Mouse (Mus musculus) MN1 (cell line): ENCODE data around the gene Emx2.

Source experiments
- DNase-seq: peaks from one replicate; pipeline ENCODE4 v3.0.0-alpha.2; 2016; ENCODE audit warnings: low spot score

Emx2 gene

GRCm38 (mm10) chr19:59457951-59458742 lies at the start of gene Emx2:
Gene Emx2, plus strand, starts transcription at chr19:59458372.
- DNase-seq = no peak

- no peak for DNase-seq
These were observed 44.0 kb upstream of the Emx2 start for GRCm38 (mm10) chr19:59414128-59414527.

- DNase-seq = peak; percentile 78
These were observed 40.1 kb upstream of the Emx2 start for GRCm38 (mm10) chr19:59418024-59418423.

GRCm38 (mm10) chr19:59418671-59419070 lies 39.5 kb upstream of the Emx2 start:
- no peak for DNase-seq

GRCm38 (mm10) chr19:59422393-59422792 lies 35.8 kb upstream of the Emx2 start:
- DNase-seq = no peak

GRCm38 (mm10) chr19:59423685-59424084 lies 34.5 kb upstream of the Emx2 start:
- DNase-seq = no peak

- DNase-seq = no peak
These were observed 33.2 kb upstream of the Emx2 start for GRCm38 (mm10) chr19:59424975-59425374.

- no peak for DNase-seq
These were observed 25.9 kb upstream of the Emx2 start for GRCm38 (mm10) chr19:59432286-59432685.

GRCm38 (mm10) chr19:59450561-59451135 lies 7.5 kb upstream of the Emx2 start:
- no peak for DNase-seq

GRCm38 (mm10) chr19:59451441-59451951 lies 6.7 kb upstream of the Emx2 start:
- no peak for DNase-seq

- no peak for DNase-seq
These were observed 5.9 kb upstream of the Emx2 start for GRCm38 (mm10) chr19:59452321-59452720.

- no peak for DNase-seq
These were observed 4.6 kb upstream of the Emx2 start for GRCm38 (mm10) chr19:59453591-59453990.

- DNase-seq = peak; percentile 74
These were observed 4.0 kb upstream of the Emx2 start for GRCm38 (mm10) chr19:59454196-59454595.

- DNase-seq = no peak
These were observed 2.5 kb upstream of the Emx2 start for GRCm38 (mm10) chr19:59455671-59456070.

GRCm38 (mm10) chr19:59457011-59457945 lies 894 bp upstream of the Emx2 start:
- DNase-seq = no peak

- no peak for DNase-seq
These were observed 567 bp downstream of the Emx2 start for GRCm38 (mm10) chr19:59458743-59459135.

- DNase-seq = no peak
These were observed 1.1 kb downstream of the Emx2 start for GRCm38 (mm10) chr19:59459158-59459781.

- no peak for DNase-seq
These were observed 1.7 kb downstream of the Emx2 start for GRCm38 (mm10) chr19:59459811-59460241.

- DNase-seq = no peak
These were observed 2.4 kb downstream of the Emx2 start for GRCm38 (mm10) chr19:59460328-59461115.

- no peak for DNase-seq
These were observed 3.6 kb downstream of the Emx2 start for GRCm38 (mm10) chr19:59461481-59462421.
